Mouse (Mus musculus) CH12.LX (cell line): ENCODE data around the gene Wnt1. TPM values are rescaled to one million over a fixed set of nuclear protein-coding genes. Genes with fewer than 3 reads are reported as not detected.

ENCODE experiments used
- DNase-seq: peaks from one replicate; pipeline ENCODE4 v3.0.0-alpha.2; 2013; ENCODE audit errors: extremely low read depth
- H3K27ac ChIP-seq: 2 replicates; pipeline ENCODE4 v1.5.1; 2012; ENCODE audit warnings: low read depth, mild to moderate bottlenecking, control low read depth, moderate library complexity; ENCODE audit not compliant: insufficient read depth
- H3K27me3 ChIP-seq: replicated peaks from 2 replicates; pipeline ENCODE3; 2012; ENCODE audit warnings: inconsistent platforms
- H3K36me3 ChIP-seq, 2 experiments: replicated peaks in 1 of 2; 2 replicates each; pipeline versions ENCODE3 to v1.6.1; 2012; ENCODE audit warnings: inconsistent platforms in 1 of 2, low read length in 1 of 2, mild to moderate bottlenecking in 1 of 2, mixed read lengths in 1 of 2, moderate library complexity in 1 of 2; ENCODE audit not compliant: control insufficient read depth in 1 of 2, insufficient read depth in 1 of 2
- H3K4me1 ChIP-seq, 2 experiments: 2 replicates each; pipeline ENCODE4 v1.6.1; 2012; ENCODE audit warnings: inconsistent platforms in 1 of 2, moderate library complexity in 1 of 2; ENCODE audit not compliant: insufficient read depth in 2 of 2, control insufficient read depth in 1 of 2
- H3K4me2 ChIP-seq: 2 replicates; pipeline ENCODE4 v1.6.1; 2012; ENCODE audit warnings: low read depth, mild to moderate bottlenecking, control low read depth; ENCODE audit not compliant: poor library complexity, insufficient read depth, severe bottlenecking
- H3K4me3 ChIP-seq, 3 experiments: fragments of 150-350 bp in 1 of 3; sonication (generic) in 1 of 3; replicated peaks in 1 of 3; 2 replicates each; pipeline versions ENCODE3 to v1.5.1; 2011 to 2012; ENCODE audit warnings: low read depth in 2 of 3, low read length in 2 of 3, mild to moderate bottlenecking in 2 of 3, moderate library complexity in 2 of 3, control low read depth in 1 of 3, improper control_type of control experiment in 1 of 3, inconsistent platforms in 1 of 3, mixed read lengths in 1 of 3; ENCODE audit not compliant: poor library complexity in 1 of 3
- H3K79me2 ChIP-seq: replicated peaks from 2 replicates; pipeline ENCODE4 v1.6.1; 2012; ENCODE audit warnings: mild to moderate bottlenecking, moderate library complexity; ENCODE audit not compliant: control insufficient read depth, poor library complexity, insufficient read depth, severe bottlenecking; ENCODE audit errors: extremely low read depth
- H3K9ac ChIP-seq: 2 replicates; pipeline ENCODE4 v1.6.1; 2012; ENCODE audit warnings: low read depth, mild to moderate bottlenecking, control low read depth, moderate library complexity; ENCODE audit not compliant: insufficient read depth
- H3K9me3 ChIP-seq: replicated peaks from 2 replicates; pipeline ENCODE3; 2012; ENCODE audit warnings: low read length, inconsistent platforms, mixed read lengths
- BHLHE40 ChIP-seq: IDR thresholded peaks from 2 replicates; pipeline ENCODE4 v1.6.1; 2011; ENCODE audit warnings: mild to moderate bottlenecking, low read depth, low read length, improper control_type of control experiment
- CTCF ChIP-seq, 2 experiments: IDR thresholded peaks in 1 of 2; conservative IDR thresholded peaks in 1 of 2; 2 replicates each; pipeline ENCODE4 v1.5.1; 2011 to 2012; ENCODE audit warnings: low read depth in 2 of 2, low read length in 2 of 2, improper control_type of control experiment in 1 of 2, inconsistent platforms in 1 of 2, mild to moderate bottlenecking in 1 of 2, moderate library complexity in 1 of 2
- ELF1 ChIP-seq: IDR thresholded peaks from 2 replicates; pipeline ENCODE4 v1.6.1; 2014; ENCODE audit warnings: low read depth, mild to moderate bottlenecking, inconsistent platforms, low read length, improper control_type of control experiment
- ETS1 ChIP-seq: conservative IDR thresholded peaks from 2 replicates; pipeline ENCODE4 v1.6.1; 2012; ENCODE audit warnings: low read depth, mild to moderate bottlenecking, inconsistent platforms, low read length, improper control_type of control experiment, moderate library complexity
- GABPA ChIP-seq: IDR thresholded peaks from 2 replicates; pipeline ENCODE4 v1.6.1; 2012; ENCODE audit warnings: low read depth, low read length, improper control_type of control experiment, inconsistent platforms; ENCODE audit not compliant: insufficient replicate concordance
- HCFC1 ChIP-seq: IDR thresholded peaks from 2 replicates; pipeline ENCODE4 v1.6.1; 2012; ENCODE audit warnings: low read depth, mild to moderate bottlenecking, inconsistent platforms, low read length, improper control_type of control experiment
- JUN ChIP-seq: IDR thresholded peaks from 2 replicates; pipeline ENCODE4 v1.6.1; 2011; ENCODE audit warnings: low read depth, mild to moderate bottlenecking, low read length, improper control_type of control experiment, moderate library complexity; ENCODE audit not compliant: insufficient read depth
- KAT2A ChIP-seq: IDR thresholded peaks from 2 replicates; pipeline ENCODE4 v1.6.1; 2012; ENCODE audit warnings: low read length, improper control_type of control experiment, inconsistent platforms; ENCODE audit not compliant: insufficient replicate concordance
- MAFK ChIP-seq: IDR thresholded peaks from 2 replicates; pipeline ENCODE4 v1.6.1; 2011; ENCODE audit warnings: low read length, improper control_type of control experiment; ENCODE audit not compliant: insufficient replicate concordance
- MEF2A ChIP-seq: IDR thresholded peaks from 2 replicates; pipeline ENCODE4 v1.6.1; 2014; ENCODE audit warnings: low read depth, mild to moderate bottlenecking, inconsistent platforms, low read length, improper control_type of control experiment, borderline replicate concordance
- POLR2A ChIP-seq: IDR thresholded peaks from 2 replicates; pipeline ENCODE4 v1.6.1; 2011; ENCODE audit warnings: low read depth, mild to moderate bottlenecking, improper control_type of control experiment, low read length
- POLR2AphosphoS2 ChIP-seq: IDR thresholded peaks from 2 replicates; pipeline ENCODE4 v1.6.1; 2011; ENCODE audit warnings: low read depth, low read length, improper control_type of control experiment
- RAD21 ChIP-seq: IDR thresholded peaks from 2 replicates; pipeline ENCODE4 v1.6.1; 2011; ENCODE audit warnings: low read depth, mild to moderate bottlenecking, low read length, improper control_type of control experiment, moderate library complexity
- RCOR1 ChIP-seq: conservative IDR thresholded peaks from 2 replicates; pipeline ENCODE4 v1.6.1; 2012; ENCODE audit warnings: low read depth, mild to moderate bottlenecking, inconsistent platforms, low read length, improper control_type of control experiment
- SIN3A ChIP-seq: IDR thresholded peaks from 2 replicates; pipeline ENCODE4 v1.6.1; 2012; ENCODE audit warnings: low read length, improper control_type of control experiment, inconsistent platforms
- SMC3 ChIP-seq: IDR thresholded peaks from 2 replicates; pipeline ENCODE4 v1.6.1; 2011; ENCODE audit warnings: low read depth, low read length, improper control_type of control experiment
- TCF12 ChIP-seq: IDR thresholded peaks from 2 replicates; pipeline ENCODE4 v1.6.1; 2014; ENCODE audit warnings: low read depth, mild to moderate bottlenecking, inconsistent platforms, low read length, improper control_type of control experiment
- USF1 ChIP-seq: IDR thresholded peaks from 2 replicates; pipeline ENCODE4 v1.6.1; 2014; ENCODE audit warnings: low read depth, mild to moderate bottlenecking, inconsistent platforms, low read length, improper control_type of control experiment
- ZC3H11A ChIP-seq: IDR thresholded peaks from 2 replicates; pipeline ENCODE4 v1.6.1; 2012; ENCODE audit warnings: low read depth, mild to moderate bottlenecking, inconsistent platforms, low read length, improper control_type of control experiment
- ZKSCAN1 ChIP-seq: IDR thresholded peaks from 2 replicates; pipeline ENCODE4 v1.6.1; 2012; ENCODE audit warnings: low read depth, inconsistent platforms, low read length, improper control_type of control experiment, borderline replicate concordance
- ZNF384 ChIP-seq: IDR thresholded peaks from 2 replicates; pipeline ENCODE4 v1.6.1; 2012; ENCODE audit warnings: low read depth, low read length, improper control_type of control experiment, inconsistent platforms
- dilution Hi-C: fragments of 300-500 bp; cut with MboI; formaldehyde crosslinking; loops from 2 replicates; pipeline ENCODE4 v1.14.3; 2020; ENCODE audit warnings: low sequenced_read_pairs; ENCODE audit not compliant: extremely low pct_unique_long_range_greater_than_20kb, extremely low pct_ligation_motif_present
- in situ Hi-C: fragments of 300-500 bp; cut with MboI; formaldehyde crosslinking; loops from 3 replicates; pipeline ENCODE4 v1.14.3; 2019; ENCODE audit warnings: low sequenced_read_pairs, low pct_ligation_motif_present, low pct_unique_long_range_greater_than_20kb, mixed read lengths
- polyA plus RNA-seq: library from polyadenylated mRNA; unstranded; fragments of >175 nt; gene quantifications from 2 replicates; pipeline ENCODE4 v1.2.1, GENCODE M21; 2012; ENCODE audit warnings: low read depth; ENCODE audit not compliant: insufficient read length
- total RNA-seq, 2 experiments: library from RNA; depleted of rRNA; stranded (reverse); fragments of 300-350 nt in 1 of 2; fragments of >200 nt in 1 of 2; gene quantifications; 2 replicates each; pipeline ENCODE4 v1.2.3; 2012 to 2014

The Wnt1 gene
- total RNA-seq (2012; rRNA removed) (not detected in 2 replicates), total RNA-seq (2014; rRNA removed) (not detected in 2 replicates), polyA plus RNA-seq (not detected in 2 replicates)

DNA sequence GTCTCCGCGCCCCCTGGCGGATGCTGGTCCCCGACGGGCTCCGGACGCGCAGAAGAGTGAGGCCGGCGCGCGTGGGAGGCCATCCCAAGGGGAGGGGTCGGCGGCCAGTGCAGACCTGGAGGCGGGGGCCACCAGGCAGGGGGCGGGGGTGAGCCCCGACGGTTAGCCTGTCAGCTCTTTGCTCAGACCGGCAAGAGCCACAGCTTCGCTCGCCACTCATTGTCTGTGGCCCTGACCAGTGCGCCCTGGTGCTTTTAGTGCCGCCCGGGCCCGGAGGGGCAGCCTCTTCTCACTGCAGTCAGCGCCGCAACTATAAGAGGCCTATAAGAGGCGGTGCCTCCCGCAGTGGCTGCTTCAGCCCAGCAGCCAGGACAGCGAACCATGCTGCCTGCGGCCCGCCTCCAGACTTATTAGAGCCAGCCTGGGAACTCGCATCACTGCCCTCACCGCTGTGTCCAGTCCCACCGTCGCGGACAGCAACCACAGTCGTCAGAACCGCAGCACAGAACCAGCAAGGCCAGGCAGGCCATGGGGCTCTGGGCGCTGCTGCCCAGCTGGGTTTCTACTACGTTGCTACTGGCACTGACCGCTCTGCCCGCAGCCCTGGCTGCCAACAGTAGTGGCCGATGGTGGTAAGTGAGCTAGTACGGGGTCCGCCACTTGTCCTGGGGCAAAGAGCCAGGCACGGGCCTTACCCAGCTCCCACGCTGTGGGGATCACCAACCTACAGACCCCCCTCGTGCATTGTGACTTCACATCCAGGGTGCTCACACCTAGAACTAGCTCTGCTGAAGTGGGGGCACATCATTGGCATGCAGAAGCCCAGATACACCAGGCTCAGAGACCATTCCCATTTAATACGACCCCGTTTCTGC is at the start of gene Wnt1:
TSS of gene Wnt1 (plus strand) at position 197 of the 875 bp plus-strand sequence.
- TF ChIP-seq ZNF384 (no peak), KAT2A (no peak), POLR2AphosphoS2 (no peak), TCF12 (no peak), ZKSCAN1 (no peak), MEF2A (no peak), JUN (no peak), SMC3 (peak; percentile 62), ELF1 (no peak), ETS1 (no peak), BHLHE40 (no peak), POLR2A (no peak), GABPA (no peak), USF1 (no peak), MAFK (no peak), HCFC1 (no peak), RAD21 (peak; percentile 26), RCOR1 (no peak), CTCF (conservative IDR thresholded peaks at IDR 0.05 in 1 of 2, IDR thresholded peaks at IDR 0.05 in 1 of 2; ENCODE audit: low read depth in 2 of 2, low read length in 2 of 2) (peak in 1 of 2 experiments; percentile 66; a peak in 2 of 4 replicates), ZC3H11A (no peak), SIN3A (no peak)
- in situ Hi-C loops (no loop called here), dilution Hi-C loops (no loop called here)
- Histone ChIP-seq H3K79me2 (no peaks in the 10 kb centered on the region), H3K27ac (no peak within 1 kb of the TSS), H3K4me3 (no peak within 1 kb of the TSS), H3K27me3 (peaks cover 56% of the 10 kb centered on the region), H3K4me1 (peaks cover 18 to 27% of the 10 kb centered on the region in 2 experiments; a peak in 3 of 4 replicates), H3K36me3 (no peaks in the 10 kb centered on the region), H3K9me3 (peaks cover 29% of the 10 kb centered on the region), H3K4me2 (peak within 1 kb of the TSS; percentile 73), H3K9ac (no peak within 1 kb of the TSS)
- DNase-seq: no peak
